Mouse (Mus musculus): ENCODE results near the gene Foxp1. TPM values are rescaled to one million over a fixed set of nuclear protein-coding genes. Genes with fewer than 3 reads are reported as not detected.
A peak's percentile ranks its signal among the peaks of the same experiment; 100 is the strongest.

Foxp1 gene
- polyA plus RNA-seq, 1 experiment from 2014 or later: 70.4 TPM

GRCm38 (mm10) chr6:98981265-98981664 is 541.3 kb downstream of the Foxp1 start:
- 64% methylated on average over 6 of the region's 6 CpGs for WGBS

GRCm38 (mm10) chr6:98980432-98980831 is 542.1 kb downstream of the Foxp1 start:
- Histone ChIP-seq H3K9me3 (no peaks in the 10 kb centered on the region), H3K4me1 (replicated peaks) (no peaks in the 10 kb centered on the region), H3K4me3 (replicated peaks) (no peak overlapping the region), H3K27me3 (no peaks in the 10 kb centered on the region), H3K27ac (no peak overlapping the region), H3K36me3 (peaks cover 12% of the 10 kb centered on the region), H3K9ac (replicated peaks) (no peak overlapping the region), H3K4me2 (replicated peaks) (no peak overlapping the region)
- 93% methylated on average over 7 of the region's 7 CpGs for WGBS
- no peak for ATAC-seq

More at GRCm38 (mm10) chr6:98981265-98981664, 541.3 kb downstream of the Foxp1 start:
- H3K36me3 ChIP-seq: peaks cover 12% of the 10 kb centered on the region
- no peak overlapping the region for H3K27ac ChIP-seq
- H3K9me3 ChIP-seq: no peaks in the 10 kb centered on the region
- no peak overlapping the region for H3K9ac ChIP-seq (replicated peaks)
- ATAC-seq: no peak
- no peaks in the 10 kb centered on the region for H3K27me3 ChIP-seq
- H3K4me1 ChIP-seq (replicated peaks): no peaks in the 10 kb centered on the region
- no peak overlapping the region for H3K4me2 ChIP-seq (replicated peaks)
- H3K4me3 ChIP-seq (replicated peaks): no peak overlapping the region

- Histone ChIP-seq H3K27ac (no peak overlapping the region), H3K4me2 (replicated peaks) (no peak overlapping the region), H3K27me3 (no peaks in the 10 kb centered on the region), H3K9ac (replicated peaks) (no peak overlapping the region), H3K36me3 (peaks cover 12% of the 10 kb centered on the region), H3K4me3 (replicated peaks) (no peak overlapping the region), H3K9me3 (no peaks in the 10 kb centered on the region), H3K4me1 (replicated peaks) (no peaks in the 10 kb centered on the region)
- no peak for ATAC-seq
- WGBS: 95% methylated on average over 7 of the region's 7 CpGs
Observed at GRCm38 (mm10) chr6:98980001-98980400, 542.5 kb downstream of the Foxp1 start.

- H3K9ac ChIP-seq (replicated peaks): no peak overlapping the region
- no peaks in the 10 kb centered on the region for H3K4me1 ChIP-seq (replicated peaks)
- WGBS: 88% methylated on average over 4 of the region's 4 CpGs
- H3K27ac ChIP-seq: no peak overlapping the region
- H3K36me3 ChIP-seq: peaks cover 15% of the 10 kb centered on the region
- no peaks in the 10 kb centered on the region for H3K9me3 ChIP-seq
- H3K27me3 ChIP-seq: no peaks in the 10 kb centered on the region
- no peak for ATAC-seq
- no peak overlapping the region for H3K4me3 ChIP-seq (replicated peaks)
- no peak overlapping the region for H3K4me2 ChIP-seq (replicated peaks)
Observed at GRCm38 (mm10) chr6:98977806-98978205, 544.7 kb downstream of the Foxp1 start.

GRCm38 (mm10) chr6:98975918-98976317 is 546.6 kb downstream of the Foxp1 start:
- 92% methylated on average over 6 of the region's 6 CpGs for WGBS
- no peak overlapping the region for H3K4me3 ChIP-seq (replicated peaks)
- no peaks in the 10 kb centered on the region for H3K9me3 ChIP-seq
- peaks cover 15% of the 10 kb centered on the region for H3K36me3 ChIP-seq
- no peak overlapping the region for H3K4me2 ChIP-seq (replicated peaks)
- no peak overlapping the region for H3K27ac ChIP-seq
- ATAC-seq: no peak
- H3K27me3 ChIP-seq: no peaks in the 10 kb centered on the region
- H3K4me1 ChIP-seq (replicated peaks): peaks cover 6% of the 10 kb centered on the region
- H3K9ac ChIP-seq (replicated peaks): no peak overlapping the region

GRCm38 (mm10) chr6:98973433-98973832 is 549.1 kb downstream of the Foxp1 start:
- no peak for ATAC-seq
- H3K9me3 ChIP-seq: no peaks in the 10 kb centered on the region
- no peak overlapping the region for H3K27ac ChIP-seq
- H3K4me1 ChIP-seq (replicated peaks): peaks cover 25% of the 10 kb centered on the region
- 77% methylated on average over 5 of the region's 5 CpGs for WGBS
- no peak overlapping the region for H3K4me3 ChIP-seq (replicated peaks)
- no peak overlapping the region for H3K4me2 ChIP-seq (replicated peaks)
- H3K9ac ChIP-seq (replicated peaks): no peak overlapping the region
- peaks cover 15% of the 10 kb centered on the region for H3K36me3 ChIP-seq
- no peaks in the 10 kb centered on the region for H3K27me3 ChIP-seq

- no peak for ATAC-seq
- WGBS: 69% methylated on average over 7 of the region's 7 CpGs
- Histone ChIP-seq H3K4me3 (replicated peaks) (no peak overlapping the region), H3K27me3 (no peaks in the 10 kb centered on the region), H3K36me3 (peaks cover 10% of the 10 kb centered on the region), H3K9ac (replicated peaks) (no peak overlapping the region), H3K4me1 (replicated peaks) (peaks cover 28% of the 10 kb centered on the region), H3K27ac (no peak overlapping the region), H3K9me3 (no peaks in the 10 kb centered on the region), H3K4me2 (replicated peaks) (no peak overlapping the region)
Observed at GRCm38 (mm10) chr6:98972404-98972803, 550.1 kb downstream of the Foxp1 start.

- Histone ChIP-seq H3K4me2 (replicated peaks) (no peak overlapping the region), H3K27ac (no peak overlapping the region), H3K4me3 (replicated peaks) (no peak overlapping the region), H3K4me1 (replicated peaks) (peaks cover 14% of the 10 kb centered on the region; the same call in 1 of the 2 replicates), H3K9me3 (no peaks in the 10 kb centered on the region), H3K9ac (replicated peaks) (no peak overlapping the region), H3K27me3 (no peaks in the 10 kb centered on the region), H3K36me3 (0 out of 2 replicates have a peak, but pooled peaks cover 2% of the 10 kb centered on the region)
- ATAC-seq: no peak
- 89% methylated on average over 6 of the region's 6 CpGs for WGBS
Observed at GRCm38 (mm10) chr6:98959333-98959732, 563.2 kb downstream of the Foxp1 start.

GRCm38 (mm10) chr6:98956522-98957169 is 565.9 kb downstream of the Foxp1 start:
- no peak overlapping the region for H3K9ac ChIP-seq (replicated peaks)
- no peak overlapping the region for H3K4me2 ChIP-seq (replicated peaks)
- no peaks in the 10 kb centered on the region for H3K27me3 ChIP-seq
- H3K4me1 ChIP-seq (replicated peaks): peaks cover 24% of the 10 kb centered on the region; the same call in 1 of the 2 replicates
- no peak for ATAC-seq
- peaks cover 14% of the 10 kb centered on the region for H3K36me3 ChIP-seq
- H3K27ac ChIP-seq: no peak overlapping the region
- WGBS: 84% methylated on average over 9 of the region's 9 CpGs
- H3K9me3 ChIP-seq: no peaks in the 10 kb centered on the region
- H3K4me3 ChIP-seq (replicated peaks): no peak overlapping the region

GRCm38 (mm10) chr6:98955706-98956105 is 566.8 kb downstream of the Foxp1 start:
- Histone ChIP-seq H3K4me2 (replicated peaks) (no peak overlapping the region), H3K9ac (replicated peaks) (no peak overlapping the region), H3K4me3 (replicated peaks) (no peak overlapping the region), H3K27ac (no peak overlapping the region), H3K4me1 (replicated peaks) (peaks cover 25% of the 10 kb centered on the region; the same call in 1 of the 2 replicates), H3K36me3 (peaks cover 14% of the 10 kb centered on the region), H3K27me3 (no peaks in the 10 kb centered on the region), H3K9me3 (no peaks in the 10 kb centered on the region)
- ATAC-seq: no peak
- WGBS: 69% methylated on average over 6 of the region's 6 CpGs

GRCm38 (mm10) chr6:98954439-98954838 is 568.1 kb downstream of the Foxp1 start:
- peaks cover 27% of the 10 kb centered on the region for H3K4me1 ChIP-seq (replicated peaks)
- no peak overlapping the region for H3K9ac ChIP-seq (replicated peaks)
- ATAC-seq: no peak
- no peaks in the 10 kb centered on the region for H3K9me3 ChIP-seq
- H3K4me3 ChIP-seq (replicated peaks): no peak overlapping the region
- H3K27ac ChIP-seq: no peak overlapping the region
- WGBS: 95% methylated on average over 5 of the region's 5 CpGs
- H3K36me3 ChIP-seq: peaks cover 14% of the 10 kb centered on the region
- H3K27me3 ChIP-seq: no peaks in the 10 kb centered on the region
- H3K4me2 ChIP-seq (replicated peaks): no peak overlapping the region

GRCm38 (mm10) chr6:98949703-98950191 is 572.8 kb downstream of the Foxp1 start:
- Histone ChIP-seq H3K9ac (replicated peaks) (no peak overlapping the region), H3K4me2 (replicated peaks) (no peak overlapping the region), H3K27ac (0 out of 2 replicates have a peak overlapping the region, but pooled peaks have one; percentile 3), H3K4me1 (replicated peaks) (peaks cover 40% of the 10 kb centered on the region), H3K27me3 (no peaks in the 10 kb centered on the region), H3K9me3 (no peaks in the 10 kb centered on the region), H3K4me3 (replicated peaks) (no peak overlapping the region), H3K36me3 (peaks cover 14% of the 10 kb centered on the region)
- 27% methylated on average over 6 of the region's 6 CpGs for WGBS
- no peak for ATAC-seq
